Mouse (Mus musculus): ENCODE results near the gene Pik3r3. TPM values are rescaled to one million over a fixed set of nuclear protein-coding genes. Genes with fewer than 3 reads are reported as not detected.

Gene Pik3r3
- 4.5 and 4.6 TPM in 2 replicates for polyA plus RNA-seq (2015; fragmentation: Nextera tagmentation; extraction: Ambion mirVana)

GRCm38 (mm10) chr4:116221140-116221851 is at the start of gene Pik3r3:
TSS of gene Pik3r3 (plus strand) at chr4:116221618.

GRCm38 (mm10) chr4:116173072-116173471 is 48.3 kb upstream of the Pik3r3 start, which contains the start of the genes 1700042G07Rik and Gm49337:
TSS of gene 1700042G07Rik (plus strand) at chr4:116173372.
TSS of gene Gm49337 (plus strand) at chr4:116173384.

Other genes starting within 250 kb of the Pik3r3 start
- gene Faah, start 203.7 kb upstream of the Pik3r3 start, polyA plus RNA-seq (2015; fragmentation: Nextera tagmentation; extraction: Ambion mirVana) = 0.18 and 0.29 TPM in 2 replicates
- gene Nsun4, start 167.7 kb upstream of the Pik3r3 start, polyA plus RNA-seq (2015; fragmentation: Nextera tagmentation; extraction: Ambion mirVana) = 18.1 and 19.7 TPM in 2 replicates
- 990 and 1,102 TPM in 2 replicates for gene Uqcrh, start 146.5 kb upstream of the Pik3r3 start, polyA plus RNA-seq (2015; fragmentation: Nextera tagmentation; extraction: Ambion mirVana)
- 34.7 and 38.3 TPM in 2 replicates for gene Lrrc41, start 146.3 kb upstream of the Pik3r3 start, polyA plus RNA-seq (2015; fragmentation: Nextera tagmentation; extraction: Ambion mirVana)
- gene Rad54l, start 97.9 kb upstream of the Pik3r3 start, polyA plus RNA-seq (2015; fragmentation: Nextera tagmentation; extraction: Ambion mirVana) = 4.3 and 4.5 TPM in 2 replicates
- gene Pomgnt1, start 97.8 kb upstream of the Pik3r3 start, polyA plus RNA-seq (2015; fragmentation: Nextera tagmentation; extraction: Ambion mirVana) = 34.7 and 38.2 TPM in 2 replicates
- 1.00 and 1.2 TPM in 2 replicates for gene Lurap1, start 70.3 kb upstream of the Pik3r3 start, polyA plus RNA-seq (2015; fragmentation: Nextera tagmentation; extraction: Ambion mirVana)
- 0.06 TPM in 1 of 2 replicates, not detected in the other for gene Tspan1, start 54.0 kb upstream of the Pik3r3 start, polyA plus RNA-seq (2015; fragmentation: Nextera tagmentation; extraction: Ambion mirVana)
- gene 1700042G07Rik, start 48.2 kb upstream of the Pik3r3 start, polyA plus RNA-seq (2015; fragmentation: Nextera tagmentation; extraction: Ambion mirVana) = not detected in 2 replicates
- gene Gm49337, start 48.2 kb upstream of the Pik3r3 start, polyA plus RNA-seq (2015; fragmentation: Nextera tagmentation; extraction: Ambion mirVana) = not detected in 2 replicates
- gene Mast2, start 242.6 kb downstream of the Pik3r3 start, polyA plus RNA-seq (2015; fragmentation: Nextera tagmentation; extraction: Ambion mirVana) = 20.7 and 24.9 TPM in 2 replicates